Mouse (Mus musculus) Patski (cell line): ENCODE results near the gene Gm572. TPM values are rescaled to one million over a fixed set of nuclear protein-coding genes. Genes with fewer than 3 reads are reported as not detected.

ENCODE experiments used
- ATAC-seq: fragments of 100-300 bp; one replicate; pipeline ENCODE4 v1.8.0; 2021
- CTCF ChIA-PET: fragments of 350-600 bp; sonication (Branson Sonifier 250); formaldehyde crosslinking; loops from one replicate; lab custom pipeline; 2022; ENCODE audit warnings: inconsistent platforms; lab: Charles Lee
- POLR2A ChIA-PET: fragments of 350-600 bp; sonication (Branson Sonifier 250); formaldehyde crosslinking; loops from one replicate; lab custom pipeline; 2022; ENCODE audit warnings: antibody characterized with exemption, inconsistent platforms; lab: Charles Lee
- DNase-seq: peaks from one replicate; pipeline ENCODE4 v3.0.0-alpha.2; 2011; ENCODE audit warnings: low read depth, low spot score
- H3K27me3 ChIP-seq: fragments of 371-371 bp; one replicate; pipeline ENCODE4 v1.5.1; 2021
- CTCF ChIP-seq: fragments of 100-300 bp; IDR thresholded peaks from one replicate; pipeline ENCODE4 v1.5.1; 2021
- in situ Hi-C: fragments of 300-500 bp; cut with MboI; formaldehyde crosslinking; loops from 3 replicates; pipeline ENCODE4 v1.11.1; 2018; ENCODE audit warnings: low pct_unique_long_range_greater_than_20kb, mixed read lengths
- polyA plus RNA-seq: library from polyadenylated mRNA; unstranded; gene quantifications from one replicate; pipeline ENCODE4 v1.2.3, GENCODE M21; 2021

Gene Gm572
- polyA plus RNA-seq, result not detected

DNA sequence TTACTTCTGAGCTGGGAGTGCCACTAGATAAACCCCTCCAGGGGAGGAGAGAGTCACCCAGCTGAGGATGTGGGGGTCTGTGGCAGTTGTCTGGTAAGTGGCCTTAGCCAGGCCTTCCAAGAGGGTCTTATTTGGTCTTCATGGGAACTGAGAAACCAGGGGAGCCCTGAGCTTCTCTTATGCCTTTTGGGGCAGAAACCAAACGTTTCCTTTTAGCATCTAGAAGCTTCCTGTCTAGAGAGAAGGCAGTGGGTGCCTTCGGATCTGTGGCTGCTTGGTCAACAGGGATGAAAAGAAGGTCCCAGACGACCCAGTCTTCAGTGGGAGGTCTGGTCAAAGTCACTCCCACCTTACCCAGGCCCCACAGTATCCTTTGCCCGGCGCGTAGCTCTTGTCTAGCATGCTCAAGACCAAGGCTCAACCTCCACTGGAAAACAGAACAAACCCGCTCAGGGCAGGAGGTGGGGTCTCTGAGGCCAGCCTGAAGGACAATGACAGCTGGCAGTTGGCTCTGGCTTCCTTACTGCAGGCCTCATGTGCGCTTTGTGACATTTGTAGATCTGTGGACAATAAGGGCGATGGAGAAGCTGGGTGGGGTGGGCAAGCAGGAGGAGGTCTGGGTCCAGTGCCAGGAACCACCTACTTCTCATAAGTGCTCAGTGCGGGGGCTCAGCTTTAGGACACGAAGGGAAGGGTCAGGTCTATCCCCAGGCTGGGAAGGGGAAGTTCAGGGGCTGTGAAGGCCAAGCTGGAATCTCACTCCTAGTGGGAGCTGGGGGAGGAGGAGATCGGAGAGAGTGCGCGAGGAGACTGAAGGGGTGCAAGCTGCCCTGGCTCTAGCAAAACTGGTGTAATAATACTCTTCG lies at the start of gene Gm572:
Gene Gm572, plus strand, starts transcription at position 27 of the 866 bp plus-strand sequence.
- ChIA-PET CTCF (interaction anchor here (0.9 to 1.5 kb wide), 4 partner anchors 11 to 19 kb away, joined by 3 to 4 read pairs (median 3); no protein-coding TSS in a partner anchor), POLR2A (no interaction called here)
- H3K27me3 ChIP-seq, result no peaks in the 10 kb centered on the region
- ATAC-seq (no peak), DNase-seq (no peak)
- in situ Hi-C loops, result no loop called here
- TF ChIP-seq CTCF, result no peak

DNA sequence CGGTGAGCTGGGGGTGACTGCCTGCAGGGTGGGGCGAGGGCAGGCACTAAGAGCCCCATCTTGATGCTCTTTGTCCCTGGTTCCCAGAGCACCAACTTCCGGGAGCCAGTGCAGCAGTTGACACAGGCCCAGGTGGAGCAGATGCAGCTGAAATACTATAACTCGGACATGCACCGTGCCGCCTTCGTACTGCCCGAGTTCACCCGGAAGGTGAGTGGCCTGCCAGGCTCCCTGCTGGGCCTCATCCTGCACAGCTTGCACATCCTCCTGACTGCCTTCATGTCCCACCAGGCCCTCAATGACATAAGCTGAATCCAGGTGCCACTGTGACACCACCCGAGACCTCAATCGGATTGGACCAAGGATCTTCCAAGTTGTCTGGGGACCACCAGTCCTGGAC lies 49.1 kb upstream of the Gm572 start:
- no peaks in the 10 kb centered on the region for H3K27me3 ChIP-seq
- DNase-seq, result no peak
- POLR2A ChIA-PET, result no interaction called here
- CTCF ChIA-PET, result interaction anchor here (2.3 kb wide), 1 partner anchor 10 kb away, joined by 6 read pairs; no protein-coding TSS in a partner anchor
- no peak for ATAC-seq
- in situ Hi-C loops, result no loop called here
- no peak for TF ChIP-seq CTCF

DNA sequence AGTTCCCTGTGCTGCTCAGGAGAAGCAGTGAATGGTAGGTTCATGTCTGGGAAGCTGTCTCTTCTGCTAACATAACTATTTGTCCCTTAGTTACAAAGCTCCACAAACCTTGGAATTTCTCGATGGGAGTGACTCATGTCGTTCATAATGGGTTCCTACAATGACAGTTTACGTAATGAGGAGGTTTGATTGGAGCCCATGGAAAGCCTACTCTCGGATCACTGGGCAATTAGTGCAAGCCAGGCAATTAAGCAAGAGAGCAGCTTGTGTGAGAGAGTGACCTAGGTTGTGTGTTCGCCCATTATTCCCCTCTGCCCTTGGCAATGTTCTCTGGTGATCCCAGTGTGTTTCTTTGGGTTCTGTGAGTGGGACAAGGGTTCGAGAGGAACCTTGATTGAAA lies 47.2 kb upstream of the Gm572 start:
- DNase-seq, result no peak
- H3K27me3 ChIP-seq, result no peaks in the 10 kb centered on the region
- ATAC-seq, result no peak
- CTCF ChIA-PET, result no interaction called here
- TF ChIP-seq CTCF, result no peak
- in situ Hi-C loops, result no loop called here
- POLR2A ChIA-PET, result no interaction called here

DNA sequence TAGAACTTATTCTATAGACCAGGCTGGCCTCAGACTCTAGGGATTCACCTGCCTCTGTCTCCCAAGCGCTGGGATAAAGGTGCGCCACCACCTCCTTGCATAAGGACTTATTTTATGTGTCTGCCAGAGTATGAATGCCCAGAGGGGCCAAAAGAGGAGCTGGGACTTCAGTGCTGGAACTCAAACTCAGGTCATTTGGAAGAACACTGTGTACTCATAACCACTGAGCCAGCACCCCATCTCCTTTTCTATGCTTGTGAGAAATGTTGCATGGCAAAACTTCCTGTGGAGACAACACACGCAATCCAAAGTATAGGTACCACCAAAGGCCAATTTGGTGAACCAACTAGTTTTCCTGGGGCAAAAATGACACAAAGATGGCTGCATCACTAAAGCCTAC lies 46.4 kb upstream of the Gm572 start:
- ATAC-seq (no peak), DNase-seq (no peak)
- TF ChIP-seq CTCF, result no peak
- CTCF ChIA-PET, result no interaction called here
- in situ Hi-C loops, result no loop called here
- H3K27me3 ChIP-seq, result no peaks in the 10 kb centered on the region
- POLR2A ChIA-PET, result no interaction called here

- in situ Hi-C loops, result no loop called here
- POLR2A ChIA-PET, result no interaction called here
These were observed 44.3 kb upstream of the Gm572 start for GRCm38 (mm10) chr4:148598826-148599225.

DNA sequence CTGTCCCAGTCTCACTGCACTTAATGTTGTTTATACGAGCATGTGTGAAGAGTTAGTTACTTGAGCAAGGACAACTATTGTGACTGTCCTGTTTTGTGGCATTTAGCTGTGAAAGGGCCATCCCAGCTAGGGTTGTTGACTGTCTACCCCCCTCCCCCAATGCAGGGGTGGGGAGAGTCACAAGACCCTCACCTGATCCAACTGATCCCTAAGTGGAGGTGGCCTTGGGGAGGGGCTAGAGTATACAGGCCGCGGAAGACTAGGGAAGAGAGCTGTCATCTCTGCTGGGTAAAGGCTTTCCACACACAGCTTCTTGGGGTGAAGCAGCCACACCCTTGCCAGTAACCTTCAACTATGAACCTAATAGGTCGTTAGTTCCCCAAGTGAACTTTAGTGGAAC lies 42.8 kb upstream of the Gm572 start:
- no peak for TF ChIP-seq CTCF
- DNase-seq (no peak), ATAC-seq (no peak)
- no peaks in the 10 kb centered on the region for H3K27me3 ChIP-seq
- ChIA-PET CTCF (no interaction called here), POLR2A (interaction anchor here (0.6 kb wide), 1 partner anchor 430 kb away, joined by 6 read pairs; no protein-coding TSS in a partner anchor)
- in situ Hi-C loops, result loop anchor here (5.0 kb wide), 1 partner anchor 428 kb away; no protein-coding TSS in a partner anchor

More at GRCm38 (mm10) chr4:148598826-148599225, 44.3 kb upstream of the Gm572 start:
- DNase-seq (no peak), ATAC-seq (no peak)
- no peaks in the 10 kb centered on the region for H3K27me3 ChIP-seq
- no peak for TF ChIP-seq CTCF
- CTCF ChIA-PET, result no interaction called here

GRCm38 (mm10) chr4:148601871-148602270 lies 41.2 kb upstream of the Gm572 start:
- in situ Hi-C loops, result loop anchor here (5.0 kb wide), 1 partner anchor 430 kb away; no protein-coding TSS in a partner anchor
- DNase-seq, result no peak
- no peaks in the 10 kb centered on the region for H3K27me3 ChIP-seq
- ATAC-seq, result no peak
- ChIA-PET POLR2A (no interaction called here), CTCF (no interaction called here)
- TF ChIP-seq CTCF, result no peak

- no peak for TF ChIP-seq CTCF
- ATAC-seq (no peak), DNase-seq (no peak)
- H3K27me3 ChIP-seq, result no peaks in the 10 kb centered on the region
- in situ Hi-C loops, result loop anchor here (5.0 kb wide), 1 partner anchor 430 kb away; no protein-coding TSS in a partner anchor
- POLR2A ChIA-PET, result no interaction called here
- CTCF ChIA-PET, result no interaction called here
These were observed 40.6 kb upstream of the Gm572 start, which contains the start of gene Masp2 for GRCm38 (mm10) chr4:148602357-148603120. TSS of gene Masp2 (plus strand) at chr4:148602554.

- ChIA-PET CTCF (interaction anchor here (2.1 kb wide), 1 partner anchor 11 kb away, joined by 6 read pairs; no protein-coding TSS in a partner anchor), POLR2A (no interaction called here)
- H3K27me3 ChIP-seq, result no peaks in the 10 kb centered on the region
- no peak for DNase-seq
- ATAC-seq, result no peak
- TF ChIP-seq CTCF, result no peak
- in situ Hi-C loops, result loop anchor here (5.0 kb wide), 1 partner anchor 431 kb away; no protein-coding TSS in a partner anchor
These were observed 39.6 kb upstream of the Gm572 start for GRCm38 (mm10) chr4:148603376-148604139.

DNA sequence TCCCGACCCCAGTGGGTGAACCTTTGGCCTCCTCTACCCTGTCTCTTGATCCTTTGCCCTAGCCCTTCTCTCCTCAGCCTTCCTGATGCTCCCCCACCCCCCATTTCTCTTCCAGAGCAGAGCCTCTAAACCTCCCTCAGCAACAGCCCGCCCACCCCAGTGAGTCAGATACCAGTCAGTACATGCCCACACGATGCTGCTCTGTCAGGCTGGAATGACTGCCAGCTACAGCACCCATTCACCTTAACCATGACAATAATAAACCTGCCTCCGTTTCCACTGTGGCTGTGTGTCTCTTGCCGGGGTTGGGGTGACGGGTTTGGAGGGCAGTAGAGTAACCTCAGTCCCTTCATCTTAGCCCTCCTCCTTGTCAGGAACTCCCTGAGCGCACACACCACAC lies 39.0 kb upstream of the Gm572 start:
- no peaks in the 10 kb centered on the region for H3K27me3 ChIP-seq
- TF ChIP-seq CTCF, result no peak
- in situ Hi-C loops, result loop anchor here (5.0 kb wide), 1 partner anchor 432 kb away; no protein-coding TSS in a partner anchor
- POLR2A ChIA-PET, result no interaction called here
- no peak for ATAC-seq
- CTCF ChIA-PET, result interaction anchor here (1.1 to 2.1 kb wide), 2 partner anchors 11 to 13 kb away, joined by 4 to 6 read pairs; partner anchors contain the start of gene Srm
- DNase-seq, result no peak
